Mouse (Mus musculus) inflammation-experienced regulatory T-cells, adult 6 months (primary cell): Measurements from ENCODE around the gene Pappa. TPM values are rescaled to one million over a fixed set of nuclear protein-coding genes. Genes with fewer than 3 reads are reported as not detected.

Experiments used
- ATAC-seq: one replicate; pipeline ENCODE4 v1.8.0; 2017
- polyA plus RNA-seq, 3 experiments: library from polyadenylated mRNA; unstranded; fragments of 100-300 nt; shearing (Covaris generic); gene quantifications; one replicate each; pipeline ENCODE4 v1.2.1; 2017

Gene Pappa
- polyA plus RNA-seq, 3 experiments from 2014 or later, result not detected

- no peak for ATAC-seq
These were observed 50.5 kb downstream of the Pappa start for GRCm38 (mm10) chr4:65174505-65174904.

GRCm38 (mm10) chr4:65178146-65178545 is 54.2 kb downstream of the Pappa start:
- ATAC-seq, result no peak

GRCm38 (mm10) chr4:65187236-65187635 is 63.3 kb downstream of the Pappa start:
- no peak for ATAC-seq

- no peak for ATAC-seq
These were observed 63.7 kb downstream of the Pappa start for GRCm38 (mm10) chr4:65187716-65188115.

GRCm38 (mm10) chr4:65188921-65189485 is 65.0 kb downstream of the Pappa start:
- no peak for ATAC-seq

- ATAC-seq, result no peak
These were observed 68.8 kb downstream of the Pappa start for GRCm38 (mm10) chr4:65192810-65193209.

- ATAC-seq, result no peak
These were observed 72.0 kb downstream of the Pappa start for GRCm38 (mm10) chr4:65195971-65196370.

GRCm38 (mm10) chr4:65203666-65204065 is 79.7 kb downstream of the Pappa start:
- no peak for ATAC-seq

- ATAC-seq, result no peak
These were observed 81.5 kb downstream of the Pappa start for GRCm38 (mm10) chr4:65205446-65205845.

- ATAC-seq, result no peak
These were observed 85.5 kb downstream of the Pappa start for GRCm38 (mm10) chr4:65209369-65210015.

GRCm38 (mm10) chr4:65216682-65217081 is 92.7 kb downstream of the Pappa start:
- no peak for ATAC-seq

- ATAC-seq, result no peak
These were observed 93.8 kb downstream of the Pappa start for GRCm38 (mm10) chr4:65217651-65218364.

- ATAC-seq, result no peak
These were observed 99.9 kb downstream of the Pappa start for GRCm38 (mm10) chr4:65223901-65224300.

GRCm38 (mm10) chr4:65238540-65238998 is 114.6 kb downstream of the Pappa start:
- ATAC-seq, result no peak

GRCm38 (mm10) chr4:65242434-65242931 is 118.5 kb downstream of the Pappa start:
- no peak for ATAC-seq

GRCm38 (mm10) chr4:65243245-65243644 is 119.3 kb downstream of the Pappa start:
- no peak for ATAC-seq

- no peak for ATAC-seq
These were observed 121.0 kb downstream of the Pappa start for GRCm38 (mm10) chr4:65245015-65245414.

- ATAC-seq, result no peak
These were observed 121.5 kb downstream of the Pappa start for GRCm38 (mm10) chr4:65245440-65245839.

- ATAC-seq, result no peak
These were observed 128.2 kb downstream of the Pappa start for GRCm38 (mm10) chr4:65252193-65252592.

- no peak for ATAC-seq
These were observed 130.1 kb downstream of the Pappa start for GRCm38 (mm10) chr4:65254073-65254472.

GRCm38 (mm10) chr4:65267066-65267465 is 143.1 kb downstream of the Pappa start:
- no peak for ATAC-seq

- ATAC-seq, result no peak
These were observed 146.0 kb downstream of the Pappa start for GRCm38 (mm10) chr4:65269996-65270395.

- ATAC-seq, result no peak
These were observed 148.3 kb downstream of the Pappa start for GRCm38 (mm10) chr4:65272295-65272694.
